Mouse (Mus musculus) cerebellum, adult 2 months (tissue): ENCODE results near the gene Morn4.

Experiments
- CTCF ChIP-seq: fragments of 200-500 bp; IDR thresholded peaks from 2 replicates; pipeline ENCODE4 v1.5.1; 2011; ENCODE audit warnings: low read depth, mild to moderate bottlenecking, control low read depth, low read length, moderate library complexity, borderline replicate concordance; ENCODE audit not compliant: insufficient read depth
- POLR2A ChIP-seq: fragments of 200-500 bp; IDR thresholded peaks from 2 replicates; pipeline ENCODE4 v1.6.1; 2011; ENCODE audit warnings: low read length, control low read depth, borderline replicate concordance; ENCODE audit not compliant: insufficient read depth

DNA sequence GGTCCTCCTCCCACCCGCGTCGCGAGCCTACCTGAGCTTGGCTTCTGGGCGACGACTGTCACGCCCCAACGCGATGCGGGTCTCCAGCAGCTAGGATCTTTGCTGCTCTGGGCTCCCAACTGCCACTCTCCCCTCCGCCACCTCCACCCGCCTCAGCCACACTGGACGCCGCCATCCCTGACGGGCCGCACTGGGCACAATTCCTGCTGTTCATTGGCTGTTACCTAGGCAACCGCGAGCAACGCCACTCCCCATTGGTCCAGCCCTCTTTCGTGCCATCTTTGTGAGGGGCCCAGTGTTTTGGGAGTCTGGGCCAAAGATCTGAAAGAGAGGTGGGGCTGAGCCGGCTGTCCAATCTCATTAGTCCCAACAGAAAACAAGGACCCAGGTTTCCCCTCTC is at the start of gene Morn4:
- TF ChIP-seq POLR2A (peak; percentile 83), CTCF (no peak)
